Mouse (Mus musculus): ENCODE results near the gene Svip. TPM values are rescaled to one million over a fixed set of nuclear protein-coding genes. Genes with fewer than 3 reads are reported as not detected.
A peak's percentile ranks its signal among the peaks of the same experiment; 100 is the strongest.

The Svip gene
- polyA plus RNA-seq (2012; rRNA removed) = 2.9 and 3.3 TPM in 2 replicates
- polyA plus RNA-seq (2014; fragmentation: Nextera tagmentation; extraction: Ambion mirVana) = 5.9 TPM in 2 replicates

- peak within 1 kb of the TSS; percentile 56 for H3K4me3 ChIP-seq (replicated peaks; ENCODE audit: low read length)
- TF ChIP-seq POLR2A (IDR thresholded peaks at IDR 0.05; ENCODE audit: borderline replicate concordance, extremely low read depth, insufficient read depth, insufficient read length) = no peak
- peak within 1 kb of the TSS; percentile 31; the same call in 1 of the 2 replicates for H3K9ac ChIP-seq (ENCODE audit: low read depth, low read length, severe bottlenecking)
- H3K4me1 ChIP-seq (ENCODE audit: control insufficient read depth, insufficient read depth, low read length) = no peaks in the 10 kb centered on the region
- peak within 1 kb of the TSS; percentile 74 for H3K4me2 ChIP-seq (replicated peaks; ENCODE audit: low read depth, low read length, severe bottlenecking)
- H3K36me3 ChIP-seq (ENCODE audit: control insufficient read depth, insufficient read depth, low read length) = no peaks in the 10 kb centered on the region
- H3K9me3 ChIP-seq (ENCODE audit: control insufficient read depth, low read length) = no peaks in the 10 kb centered on the region
- WGBS = 3% methylated on average over 30 of the region's 47 CpGs
- peak; percentile 83 for DNase-seq (ENCODE audit: low spot score)
- H3K27ac ChIP-seq (replicated peaks; ENCODE audit: low read depth, low read length) = no peak within 1 kb of the TSS
- peak; percentile 92 for ATAC-seq (ENCODE audit: low FRiP score, low read depth)
- peaks cover 8% of the 10 kb centered on the region for H3K27me3 ChIP-seq (ENCODE audit: control insufficient read depth, insufficient read depth, low read length)
These were observed at the start of gene Svip for GRCm38 (mm10) chr7:52005511-52006295. Svip (minus strand) TSS chr7:52006018.

DNA sequence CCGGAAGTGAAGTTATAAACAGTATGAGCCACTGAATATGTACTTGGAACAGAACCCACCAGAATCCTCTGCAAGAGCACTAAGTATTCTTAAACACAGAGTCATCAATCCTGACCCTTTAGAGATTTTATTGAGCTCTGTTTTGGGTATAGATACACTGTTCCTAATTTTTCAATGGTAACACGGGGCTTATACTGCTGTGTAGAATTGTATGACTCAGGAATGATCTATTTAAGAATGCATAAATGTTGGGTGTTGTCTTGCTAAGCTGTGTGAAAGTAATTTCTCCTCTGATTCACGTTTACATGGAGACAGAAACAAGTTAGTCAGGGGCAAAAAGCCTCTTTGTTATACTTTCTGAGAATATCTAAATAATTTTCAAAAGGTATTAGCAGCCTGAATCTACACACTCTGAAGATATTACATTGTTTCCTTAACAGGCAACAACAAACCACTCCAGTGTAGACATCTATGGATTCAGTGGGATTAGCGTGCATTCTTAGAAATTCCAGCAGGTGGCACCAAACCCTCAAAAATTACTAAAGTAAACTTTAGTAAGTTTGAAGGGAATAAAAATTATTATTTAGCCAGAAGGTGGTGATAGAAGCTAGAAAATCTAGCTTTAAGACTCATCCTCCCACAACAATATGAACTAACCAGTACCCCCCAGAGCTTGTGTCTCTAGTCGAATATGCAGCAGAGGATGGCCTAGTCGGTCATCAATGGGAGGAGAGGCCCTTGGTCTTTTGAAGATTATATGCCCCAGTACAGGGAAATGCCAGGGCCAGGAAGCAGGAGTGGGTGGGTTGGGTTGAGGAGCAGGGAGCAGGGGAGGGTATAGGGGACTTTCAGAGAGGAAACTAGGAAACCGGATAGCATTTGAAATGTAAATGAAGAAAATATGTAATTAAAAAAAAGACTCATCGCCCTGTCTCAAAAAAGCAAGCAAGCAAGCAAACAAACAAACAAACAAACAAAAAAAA, 32.1 kb upstream of the Svip start:
- no peaks in the 10 kb centered on the region for H3K27me3 ChIP-seq (ENCODE audit: control insufficient read depth, insufficient read depth, low read length)
- H3K4me1 ChIP-seq (ENCODE audit: control insufficient read depth, insufficient read depth, low read length) = no peaks in the 10 kb centered on the region
- H3K9ac ChIP-seq (ENCODE audit: low read depth, low read length, severe bottlenecking) = no peak overlapping the region
- H3K4me2 ChIP-seq (replicated peaks; ENCODE audit: low read depth, low read length, severe bottlenecking) = no peak overlapping the region
- H3K27ac ChIP-seq (replicated peaks; ENCODE audit: low read depth, low read length) = no peak overlapping the region
- no peak for TF ChIP-seq POLR2A (IDR thresholded peaks at IDR 0.05; ENCODE audit: borderline replicate concordance, extremely low read depth, insufficient read depth, insufficient read length)
- ATAC-seq (ENCODE audit: low FRiP score, low read depth) = peak; percentile 26; the same call in 1 of the 2 replicates
- DNase-seq (ENCODE audit: low spot score) = peak; percentile 70
- H3K36me3 ChIP-seq (ENCODE audit: control insufficient read depth, insufficient read depth, low read length) = no peaks in the 10 kb centered on the region
- no peak overlapping the region for H3K4me3 ChIP-seq (replicated peaks; ENCODE audit: low read length)
- H3K9me3 ChIP-seq (ENCODE audit: control insufficient read depth, low read length) = no peaks in the 10 kb centered on the region
- 54% methylated on average over 8 of the region's 8 CpGs for WGBS

DNA sequence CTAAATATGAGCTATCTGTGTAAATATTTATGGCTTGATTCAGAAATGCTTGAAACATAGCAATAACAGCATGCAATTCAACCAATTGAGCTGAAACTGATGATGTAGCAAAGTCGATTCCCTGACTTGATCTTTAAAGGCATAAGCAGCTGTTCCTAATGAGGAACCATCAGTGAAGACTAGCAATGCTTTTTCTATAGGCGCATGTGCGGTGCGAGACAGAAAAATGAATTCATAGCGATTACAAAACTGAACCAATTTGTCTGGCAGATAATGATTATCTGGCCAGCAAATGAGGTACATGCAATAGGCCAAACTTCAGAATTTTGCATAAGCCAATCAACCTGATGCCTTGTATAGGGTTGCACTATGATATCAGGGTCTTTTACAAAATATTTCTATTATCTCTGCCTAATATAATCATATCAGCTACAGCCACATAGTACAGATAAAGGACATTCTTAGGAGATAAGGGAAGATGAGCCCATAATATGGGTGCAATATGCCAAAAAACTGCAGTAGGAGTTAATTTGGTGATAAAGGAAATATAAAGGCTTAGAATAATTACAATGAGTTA, 18.3 kb upstream of the Svip start:
- Histone ChIP-seq H3K4me1 (ENCODE audit: control insufficient read depth, insufficient read depth, low read length) (no peaks in the 10 kb centered on the region), H3K4me2 (replicated peaks; ENCODE audit: low read depth, low read length, severe bottlenecking) (no peak overlapping the region), H3K27me3 (ENCODE audit: control insufficient read depth, insufficient read depth, low read length) (no peaks in the 10 kb centered on the region), H3K36me3 (ENCODE audit: control insufficient read depth, insufficient read depth, low read length) (no peaks in the 10 kb centered on the region), H3K27ac (replicated peaks; ENCODE audit: low read depth, low read length) (no peak overlapping the region), H3K9me3 (ENCODE audit: control insufficient read depth, low read length) (no peaks in the 10 kb centered on the region), H3K4me3 (replicated peaks; ENCODE audit: low read length) (no peak overlapping the region), H3K9ac (ENCODE audit: low read depth, low read length, severe bottlenecking) (no peak overlapping the region)
- WGBS = 83% methylated on average over 5 of the region's 5 CpGs
- no peak for TF ChIP-seq POLR2A (IDR thresholded peaks at IDR 0.05; ENCODE audit: borderline replicate concordance, extremely low read depth, insufficient read depth, insufficient read length)
- DNase-seq (ENCODE audit: low spot score) (no peak), ATAC-seq (ENCODE audit: low FRiP score, low read depth) (no peak)

DNA sequence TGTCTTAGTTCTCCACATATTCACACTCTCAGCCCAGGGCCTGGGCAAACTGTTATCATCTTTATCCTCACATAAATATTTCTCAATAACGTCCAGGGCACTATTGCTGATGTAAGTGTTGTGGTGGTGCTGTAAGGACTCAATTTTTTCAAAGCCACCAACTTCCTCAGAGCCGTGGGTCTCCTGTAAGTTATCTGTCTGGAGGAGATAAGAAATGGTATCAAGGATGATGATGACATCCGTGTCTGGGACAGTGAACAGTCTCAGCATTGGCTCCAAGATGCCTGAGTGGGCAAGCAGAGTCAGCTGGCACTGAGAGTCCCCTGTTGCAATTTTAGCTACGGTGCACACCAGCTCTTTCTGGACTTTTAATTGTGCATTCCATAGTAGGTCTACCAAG, 16.2 kb upstream of the Svip start:
- Histone ChIP-seq H3K4me3 (replicated peaks; ENCODE audit: low read length) (no peak overlapping the region), H3K9me3 (ENCODE audit: control insufficient read depth, low read length) (no peaks in the 10 kb centered on the region), H3K4me1 (ENCODE audit: control insufficient read depth, insufficient read depth, low read length) (no peaks in the 10 kb centered on the region), H3K9ac (ENCODE audit: low read depth, low read length, severe bottlenecking) (no peak overlapping the region), H3K4me2 (replicated peaks; ENCODE audit: low read depth, low read length, severe bottlenecking) (no peak overlapping the region), H3K27ac (replicated peaks; ENCODE audit: low read depth, low read length) (no peak overlapping the region), H3K27me3 (ENCODE audit: control insufficient read depth, insufficient read depth, low read length) (no peaks in the 10 kb centered on the region), H3K36me3 (ENCODE audit: control insufficient read depth, insufficient read depth, low read length) (no peaks in the 10 kb centered on the region)
- DNase-seq (ENCODE audit: low spot score) (no peak), ATAC-seq (ENCODE audit: low FRiP score, low read depth) (no peak)
- WGBS = 89% methylated on average over 4 of the region's 4 CpGs
- no peak for TF ChIP-seq POLR2A (IDR thresholded peaks at IDR 0.05; ENCODE audit: borderline replicate concordance, extremely low read depth, insufficient read depth, insufficient read length)

DNA sequence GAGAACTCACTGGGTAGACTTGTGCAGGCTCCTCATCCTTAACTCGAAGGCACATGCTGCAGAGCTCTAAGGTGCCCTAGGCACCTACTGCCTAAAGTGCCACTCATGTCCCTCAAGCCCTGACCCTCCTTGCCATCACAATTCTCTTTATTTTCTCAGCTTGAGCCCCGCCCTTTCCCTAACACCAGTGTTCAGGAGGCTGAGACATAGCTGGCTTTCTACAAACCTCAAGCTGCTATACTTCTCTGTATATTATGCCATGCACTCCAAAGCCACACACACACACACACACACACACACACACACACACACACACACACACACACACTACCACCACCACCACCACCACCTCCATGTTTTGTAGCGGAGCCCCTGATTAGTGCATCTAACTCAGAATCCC, 9.8 kb upstream of the Svip start, which contains the start of gene 1700015G11Rik:
TSS of gene 1700015G11Rik (minus strand) at position 101 of the 400 bp plus-strand sequence.
- Histone ChIP-seq H3K27ac (replicated peaks; ENCODE audit: low read depth, low read length) (no peak within 1 kb of the TSS), H3K4me1 (ENCODE audit: control insufficient read depth, insufficient read depth, low read length) (no peaks in the 10 kb centered on the region), H3K4me2 (replicated peaks; ENCODE audit: low read depth, low read length, severe bottlenecking) (no peak within 1 kb of the TSS), H3K9ac (ENCODE audit: low read depth, low read length, severe bottlenecking) (no peak within 1 kb of the TSS), H3K27me3 (ENCODE audit: control insufficient read depth, insufficient read depth, low read length) (no peaks in the 10 kb centered on the region), H3K4me3 (replicated peaks; ENCODE audit: low read length) (no peak within 1 kb of the TSS), H3K9me3 (ENCODE audit: control insufficient read depth, low read length) (no peaks in the 10 kb centered on the region), H3K36me3 (ENCODE audit: control insufficient read depth, insufficient read depth, low read length) (no peaks in the 10 kb centered on the region)
- 80% methylated on average over 3 of the region's 3 CpGs for WGBS
- no peak for DNase-seq (ENCODE audit: low spot score)
- no peak for TF ChIP-seq POLR2A (IDR thresholded peaks at IDR 0.05; ENCODE audit: borderline replicate concordance, extremely low read depth, insufficient read depth, insufficient read length)
- no peak for ATAC-seq (ENCODE audit: low FRiP score, low read depth)
